Mouse (Mus musculus): ENCODE results near the gene Mapk3. TPM values are rescaled to one million over a fixed set of nuclear protein-coding genes. Genes with fewer than 3 reads are reported as not detected.

The Mapk3 gene
- 37.7 TPM for polyA plus RNA-seq (2017; shearing (Covaris generic))

DNA sequence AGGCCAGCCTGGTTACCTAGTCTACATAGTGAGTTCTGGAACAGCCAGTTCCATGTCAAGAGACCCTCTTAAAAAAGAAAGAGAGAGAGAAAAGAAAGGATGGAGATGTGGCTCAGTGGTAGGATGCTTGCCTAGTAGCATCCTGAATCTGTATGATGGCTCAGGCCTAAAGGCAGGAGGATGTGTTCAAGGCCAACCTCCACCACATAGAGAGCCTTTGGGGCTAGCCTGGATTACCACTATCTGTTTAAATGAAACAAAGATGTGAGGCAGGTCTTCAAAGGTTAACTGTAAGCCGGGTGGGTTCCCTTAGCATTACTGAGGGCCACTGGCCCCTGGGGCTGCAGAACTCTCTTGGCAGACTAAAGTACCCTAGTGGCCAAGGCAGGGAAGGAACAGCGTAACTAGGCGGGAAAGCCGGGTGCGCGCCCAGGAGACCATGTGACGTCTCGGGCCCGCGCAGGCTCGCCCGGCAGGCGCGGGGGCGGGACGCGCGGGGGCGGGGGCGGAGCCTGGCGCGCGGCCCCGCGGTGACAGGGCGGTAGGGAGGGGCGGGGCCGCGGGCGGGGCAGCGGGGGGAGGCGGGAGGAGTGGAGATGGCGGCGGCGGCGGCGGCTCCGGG lies at the start of gene Mapk3:
Gene Mapk3 (plus strand): TSS at position 552 of the 622 bp plus-strand sequence.

GRCm38 (mm10) chr7:126766201-126766600 lies 6.8 kb downstream of the Mapk3 start, which contains the start of gene Gdpd3:
Gene Gdpd3 (plus strand): TSS chr7:126766334.

GRCm38 (mm10) chr7:126776598-126777057 lies 17.2 kb downstream of the Mapk3 start, which contains the start of gene Ypel3:
Gene Ypel3 (plus strand): TSS chr7:126776955.

GRCm38 (mm10) chr7:126780971-126781635 lies 21.7 kb downstream of the Mapk3 start, which contains the start of gene Tbx6:
Gene Tbx6 (plus strand): TSS chr7:126781483.

DNA sequence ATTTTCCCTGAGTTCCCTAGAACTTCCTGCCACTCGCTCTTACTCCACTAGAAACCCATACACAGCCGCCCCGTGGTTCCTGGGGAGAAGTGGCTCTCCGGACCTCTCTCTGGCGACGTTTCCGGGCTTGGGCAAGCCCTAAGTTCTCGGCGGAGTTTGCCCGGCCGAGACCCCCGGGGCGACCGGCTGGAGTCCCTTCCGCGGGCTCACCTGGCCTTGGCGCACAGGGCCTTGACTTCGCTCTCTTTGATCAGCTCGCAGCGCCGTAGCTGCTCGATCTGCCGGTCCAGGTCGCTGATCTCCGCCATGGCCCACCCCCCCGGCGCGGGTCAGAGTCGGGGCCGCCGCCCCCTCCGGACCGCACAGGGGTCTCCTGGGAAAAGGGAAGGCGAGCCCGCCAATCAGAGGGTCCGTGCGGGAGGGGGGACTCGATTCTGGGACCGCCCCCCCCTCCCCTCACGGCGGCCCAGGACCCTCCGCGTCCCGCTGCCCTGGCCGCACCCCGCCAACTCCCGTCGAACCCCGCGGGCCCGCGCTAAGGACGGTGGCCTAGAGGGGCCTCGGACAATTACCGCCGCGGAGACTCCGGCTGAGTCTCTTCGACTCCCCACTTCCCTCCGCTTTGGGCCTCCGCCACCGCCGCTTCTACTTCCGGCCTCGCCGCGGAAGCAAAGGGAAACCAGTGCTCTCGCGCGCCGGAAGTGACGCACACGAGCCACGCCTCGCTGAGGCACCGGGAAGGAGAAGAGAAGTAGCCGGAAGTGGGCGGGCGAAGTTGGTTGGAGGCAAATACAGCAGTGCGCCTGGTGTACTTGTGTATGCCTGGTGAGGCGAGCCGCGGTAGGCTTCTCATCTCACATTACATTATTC lies 32.7 kb downstream of the Mapk3 start, which contains the start of gene Ppp4c:
Gene Ppp4c (minus strand): TSS at position 646 of the 870 bp plus-strand sequence.

GRCm38 (mm10) chr7:126797411-126798126 lies 38.2 kb downstream of the Mapk3 start, which contains the start of gene Fam57b:
Gene Fam57b (plus strand): TSS chr7:126797668.

Other genes starting within 250 kb of the Mapk3 start
- gene Eif3c, start 193.2 kb upstream of the Mapk3 start, polyA plus RNA-seq (2017; shearing (Covaris generic)), result 238 TPM
- gene Apobr, start 174.7 kb upstream of the Mapk3 start, polyA plus RNA-seq (2017; shearing (Covaris generic)), result 3.2 TPM
- gene Cln3, start 173.8 kb upstream of the Mapk3 start, polyA plus RNA-seq (2017; shearing (Covaris generic)), result 109 TPM
- gene Il27, start 164.7 kb upstream of the Mapk3 start, polyA plus RNA-seq (2017; shearing (Covaris generic)), result not detected
- not detected for gene Nupr1, start 128.7 kb upstream of the Mapk3 start, polyA plus RNA-seq (2017; shearing (Covaris generic))
- gene Sgf29, start 110.3 kb upstream of the Mapk3 start, polyA plus RNA-seq (2017; shearing (Covaris generic)), result 132 TPM
- gene Sult1a1, start 83.2 kb upstream of the Mapk3 start, polyA plus RNA-seq (2017; shearing (Covaris generic)), result 1.4 TPM
- gene Bola2, start 64.2 kb upstream of the Mapk3 start, polyA plus RNA-seq (2017; shearing (Covaris generic)), result 153 TPM
- gene Slx1b, start 63.8 kb upstream of the Mapk3 start, polyA plus RNA-seq (2017; shearing (Covaris generic)), result 10.8 TPM
- 3,709 TPM for gene Coro1a, start 51.8 kb upstream of the Mapk3 start, polyA plus RNA-seq (2017; shearing (Covaris generic))
- 1.9 TPM for gene Gdpd3, start 6.7 kb downstream of the Mapk3 start, polyA plus RNA-seq (2017; shearing (Covaris generic))
- gene Ypel3, start 17.4 kb downstream of the Mapk3 start, polyA plus RNA-seq (2017; shearing (Covaris generic)), result 201 TPM
- gene Tbx6, start 21.9 kb downstream of the Mapk3 start, polyA plus RNA-seq (2017; shearing (Covaris generic)), result 4.0 TPM
- gene Ppp4c, start 32.9 kb downstream of the Mapk3 start, polyA plus RNA-seq (2017; shearing (Covaris generic)), result 333 TPM
- gene Fam57b, start 38.1 kb downstream of the Mapk3 start, polyA plus RNA-seq (2017; shearing (Covaris generic)), result not detected
- not detected for gene 4930451I11Rik, start 72.0 kb downstream of the Mapk3 start, polyA plus RNA-seq (2017; shearing (Covaris generic))
- not detected for gene Doc2a, start 87.8 kb downstream of the Mapk3 start, polyA plus RNA-seq (2017; shearing (Covaris generic))
- gene Hirip3, start 102.4 kb downstream of the Mapk3 start, polyA plus RNA-seq (2017; shearing (Covaris generic)), result 10.6 TPM
- gene Ino80e, start 102.8 kb downstream of the Mapk3 start, polyA plus RNA-seq (2017; shearing (Covaris generic)), result 113 TPM
- gene Taok2, start 125.1 kb downstream of the Mapk3 start, polyA plus RNA-seq (2017; shearing (Covaris generic)), result 53.3 TPM
- 58.9 TPM for gene Tmem219, start 163.3 kb downstream of the Mapk3 start, polyA plus RNA-seq (2017; shearing (Covaris generic))
- 9.7 TPM for gene Kctd13, start 169.3 kb downstream of the Mapk3 start, polyA plus RNA-seq (2017; shearing (Covaris generic))
- gene Asphd1, start 190.0 kb downstream of the Mapk3 start, polyA plus RNA-seq (2017; shearing (Covaris generic)), result 0.19 TPM
- 0.66 TPM for gene Sez6l2, start 191.0 kb downstream of the Mapk3 start, polyA plus RNA-seq (2017; shearing (Covaris generic))
- 326 TPM for gene Cdipt, start 216.3 kb downstream of the Mapk3 start, polyA plus RNA-seq (2017; shearing (Covaris generic))
- gene Cdiptos, start 216.5 kb downstream of the Mapk3 start, polyA plus RNA-seq (2017; shearing (Covaris generic)), result 2.2 TPM

Measured in CD4-positive, CD25-positive, alpha-beta regulatory T cell, adult 9 weeks (primary cell).